Mouse (Mus musculus) cortical plate, adult 2 months (tissue): ENCODE results near the gene Cdca8. TPM values are rescaled to one million over a fixed set of nuclear protein-coding genes. Genes with fewer than 3 reads are reported as not detected.
"Not testable (repeated sequence)": the region's sequence is repeated elsewhere in the genome, so short reads cannot be mapped to it uniquely, and the experiment has no call there.

Experiments
- H3K27ac ChIP-seq: fragments of 200-500 bp; 2 replicates; pipeline ENCODE4 v1.5.1; 2012; ENCODE audit warnings: low read length, control low read depth, inconsistent platforms; ENCODE audit not compliant: insufficient read depth
- H3K4me1 ChIP-seq: fragments of 200-500 bp; 2 replicates; pipeline ENCODE4 v1.6.1; 2011; ENCODE audit warnings: low read length; ENCODE audit not compliant: control insufficient read depth, insufficient read depth
- H3K4me3 ChIP-seq: fragments of 200-500 bp; 2 replicates; pipeline ENCODE4 v1.5.1; 2011; ENCODE audit warnings: mild to moderate bottlenecking, low read length, control low read depth; ENCODE audit not compliant: insufficient read depth
- CTCF ChIP-seq: fragments of 200-500 bp; IDR thresholded peaks from 2 replicates; pipeline ENCODE4 v1.5.1; 2011; ENCODE audit warnings: mild to moderate bottlenecking, control low read depth, low read length; ENCODE audit not compliant: insufficient read depth; ENCODE audit errors: extremely low read depth
- POLR2A ChIP-seq: fragments of 200-500 bp; IDR thresholded peaks from 2 replicates; pipeline ENCODE4 v1.6.1; 2011; ENCODE audit warnings: mild to moderate bottlenecking, low read length, control low read depth; ENCODE audit not compliant: insufficient read depth; ENCODE audit errors: extremely low read depth
- polyA plus RNA-seq: library from polyadenylated mRNA; depleted of rRNA; stranded (reverse); fragments of >200 nt; gene quantifications from 2 replicates; pipeline ENCODE4 v1.2.3, GENCODE M21; 2012; rRNA removed

Cdca8 gene
- polyA plus RNA-seq: 1.8 and 2.4 TPM in 2 replicates

GRCm38 (mm10) chr4:124939211-124939610 lies at the start of gene Cdca8:
Cdca8 (minus strand) TSS chr4:124939311.
- H3K4me3 ChIP-seq, H3K4me1 ChIP-seq, H3K27ac ChIP-seq: not testable (repeated sequence)

- TF ChIP-seq POLR2A: no peak
- no peak for TF ChIP-seq CTCF
- Histone ChIP-seq H3K4me1 (0 out of 2 replicates have a peak, but pooled peaks cover 2% of the 10 kb centered on the region), H3K27ac (no peak overlapping the region), H3K4me3 (no peak overlapping the region)
Observed at GRCm38 (mm10) chr4:124988382-124988781, 49.3 kb upstream of the Cdca8 start.

GRCm38 (mm10) chr4:124987711-124988097 lies 48.6 kb upstream of the Cdca8 start:
- Histone ChIP-seq H3K4me1 (0 out of 2 replicates have a peak, but pooled peaks cover 2% of the 10 kb centered on the region), H3K4me3 (0 out of 2 replicates have a peak overlapping the region, but pooled peaks have one; percentile 35), H3K27ac (no peak overlapping the region)
- TF ChIP-seq POLR2A: no peak
- no peak for TF ChIP-seq CTCF

GRCm38 (mm10) chr4:124986739-124987710 lies 47.9 kb upstream of the Cdca8 start:
- 0 out of 2 replicates have a peak overlapping the region, but pooled peaks have one; percentile 53 for H3K27ac ChIP-seq
- H3K4me3 ChIP-seq: peak overlapping the region; percentile 35
- TF ChIP-seq CTCF (no peak), POLR2A (no peak)
- 0 out of 2 replicates have a peak, but pooled peaks cover 2% of the 10 kb centered on the region for H3K4me1 ChIP-seq

- TF ChIP-seq CTCF (no peak), POLR2A (no peak)
- Histone ChIP-seq H3K4me1 (0 out of 2 replicates have a peak, but pooled peaks cover 2% of the 10 kb centered on the region), H3K27ac (0 out of 2 replicates have a peak within 1 kb of the TSS, but pooled peaks have one; percentile 53), H3K4me3 (peak within 1 kb of the TSS; percentile 35)
Observed at GRCm38 (mm10) chr4:124985671-124986602, 46.8 kb upstream of the Cdca8 start, which contains the start of gene Rspo1. Rspo1 (plus strand) TSS chr4:124986430.

- no peak for TF ChIP-seq POLR2A
- no peak for TF ChIP-seq CTCF
- Histone ChIP-seq H3K4me3 (no peak overlapping the region), H3K27ac (no peak overlapping the region), H3K4me1 (0 out of 2 replicates have a peak, but pooled peaks cover 2% of the 10 kb centered on the region)
Observed at GRCm38 (mm10) chr4:124984871-124985670, 46.0 kb upstream of the Cdca8 start.

- TF ChIP-seq CTCF (0 out of 2 replicates have a peak, but pooled peaks have one; percentile 13), POLR2A (no peak)
- Histone ChIP-seq H3K4me1 (0 out of 2 replicates have a peak, but pooled peaks cover 2% of the 10 kb centered on the region), H3K4me3 (no peak overlapping the region), H3K27ac (no peak overlapping the region)
Observed at GRCm38 (mm10) chr4:124983893-124984526, 44.9 kb upstream of the Cdca8 start.

- no peaks in the 10 kb centered on the region for H3K4me1 ChIP-seq
- TF ChIP-seq CTCF (no peak), POLR2A (no peak)
- no peak overlapping the region for H3K4me3 ChIP-seq
- no peak overlapping the region for H3K27ac ChIP-seq
Observed at GRCm38 (mm10) chr4:124978201-124978600, 39.1 kb upstream of the Cdca8 start.
